Mouse (Mus musculus) cerebellum, adult 11-12 months (tissue): Measurements from ENCODE around the gene Nfasc.
A peak's percentile ranks its signal among the peaks of the same experiment; 100 is the strongest.

Experiments
- DNase-seq: peaks from one replicate; pipeline ENCODE4 v3.0.0; 2022

Gene Nfasc

DNA sequence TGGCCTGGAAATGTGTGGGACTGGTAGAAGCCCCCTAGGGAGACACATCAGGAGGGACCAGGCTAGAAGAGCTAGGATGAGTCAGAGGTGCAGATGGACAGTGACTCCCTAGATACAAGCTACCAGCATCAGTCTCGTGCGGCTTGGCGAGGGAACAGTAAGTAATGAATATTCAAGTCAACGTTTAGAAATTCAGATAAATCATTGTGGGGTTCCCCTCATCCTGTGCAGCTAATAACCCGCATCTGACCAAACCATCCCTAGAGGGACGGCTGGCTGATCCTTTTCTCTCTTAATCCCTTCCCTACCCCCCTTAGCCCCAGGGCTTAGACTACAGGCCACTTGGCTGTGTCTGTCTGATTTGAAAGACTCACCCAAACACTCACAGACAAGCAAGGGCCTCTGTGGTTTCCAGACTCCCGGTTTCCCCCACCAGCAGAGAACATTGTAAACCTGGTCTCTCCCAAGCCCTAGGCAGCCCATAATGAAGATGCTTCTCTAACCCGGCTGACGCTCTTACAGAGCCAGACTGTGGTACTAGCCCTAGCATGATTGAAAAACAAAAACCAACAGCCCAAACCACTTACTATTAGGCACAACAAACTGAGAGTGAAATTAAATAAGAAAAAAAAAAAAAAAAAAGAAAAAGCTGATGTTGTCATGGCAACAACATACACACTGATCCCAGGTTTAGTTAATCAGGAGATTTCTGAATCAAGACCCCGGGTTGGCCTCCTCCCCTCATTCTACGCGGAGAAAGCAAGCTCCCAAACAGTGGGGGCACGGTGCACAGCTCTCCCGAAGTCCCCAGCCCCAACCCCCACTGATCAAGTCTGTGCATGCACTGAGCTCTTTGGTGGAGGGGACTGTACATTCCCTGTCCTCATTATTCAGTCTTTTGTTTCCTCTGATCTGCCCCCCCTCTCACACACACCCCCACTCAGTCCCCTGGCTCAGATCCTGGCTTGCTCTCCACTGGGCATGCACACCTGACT is 159.5 kb downstream of the Nfasc start:
- DNase-seq, result no peak

GRCm38 (mm10) chr1:132580063-132580462 is 161.5 kb downstream of the Nfasc start:
- DNase-seq, result no peak

- DNase-seq, result peak; percentile 68
Observed at GRCm38 (mm10) chr1:132576845-132577244, 164.8 kb downstream of the Nfasc start.

GRCm38 (mm10) chr1:132572851-132573250 is 168.7 kb downstream of the Nfasc start:
- DNase-seq, result peak; percentile 64

- peak; percentile 40 for DNase-seq
Observed at GRCm38 (mm10) chr1:132571613-132572012, 170.0 kb downstream of the Nfasc start.

GRCm38 (mm10) chr1:132570906-132571305 is 170.7 kb downstream of the Nfasc start:
- no peak for DNase-seq

DNA sequence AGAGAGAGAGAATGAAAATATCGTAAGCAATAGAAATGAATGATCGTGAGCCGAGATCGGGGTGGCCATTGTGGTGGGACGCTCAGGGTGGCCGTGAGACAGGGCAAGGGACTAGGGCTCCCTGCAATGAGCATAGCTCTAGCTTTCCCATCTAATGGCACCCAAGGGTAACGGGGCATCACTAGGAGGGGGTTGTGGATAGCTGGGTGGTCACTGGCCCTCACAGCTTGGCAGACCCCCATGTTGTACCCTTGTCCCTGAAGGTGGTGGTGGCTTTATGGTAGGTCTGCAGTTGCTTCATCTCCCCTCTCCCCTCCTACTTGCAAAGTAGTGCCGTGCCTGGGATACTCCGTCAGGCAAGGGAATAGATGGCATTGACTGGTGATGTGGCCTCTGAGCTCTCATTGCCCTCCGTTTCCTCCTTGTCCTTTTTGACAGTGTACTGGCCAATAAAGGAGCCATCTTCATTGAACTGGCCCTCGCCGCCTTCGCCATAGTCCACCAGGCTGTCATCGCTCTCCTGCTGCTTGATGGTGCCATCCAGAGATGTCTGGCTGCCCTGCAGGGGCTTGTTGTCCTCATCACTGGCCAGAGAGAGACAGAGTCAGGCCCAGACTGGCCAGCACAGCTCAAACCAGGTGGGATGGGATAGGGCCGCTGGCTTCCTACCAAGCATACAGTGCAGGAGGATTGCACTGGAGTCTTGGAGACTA is 171.4 kb downstream of the Nfasc start:
- DNase-seq, result peak; percentile 76

DNA sequence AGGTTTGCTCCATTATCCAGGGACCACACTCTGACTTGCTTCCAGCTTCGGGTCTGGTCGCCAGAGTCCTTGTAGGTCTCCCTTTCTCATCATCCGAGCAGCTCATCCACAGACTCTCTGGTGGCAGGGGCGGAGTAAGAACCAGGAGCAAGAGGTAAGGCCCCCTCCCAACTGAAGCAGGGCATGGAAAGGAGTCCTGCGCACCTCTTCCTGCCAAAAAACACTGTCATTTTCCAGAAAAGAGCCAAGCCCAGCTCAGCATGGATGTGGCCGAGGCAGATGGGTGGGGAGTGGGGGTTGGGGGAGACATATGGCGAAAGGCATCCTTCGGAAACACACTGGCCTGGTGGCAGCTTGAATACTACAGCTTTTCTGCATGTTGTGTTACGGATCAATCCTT is 172.1 kb downstream of the Nfasc start:
- DNase-seq, result peak; percentile 95

- no peak for DNase-seq
Observed at GRCm38 (mm10) chr1:132567336-132568125, 174.1 kb downstream of the Nfasc start.

DNA sequence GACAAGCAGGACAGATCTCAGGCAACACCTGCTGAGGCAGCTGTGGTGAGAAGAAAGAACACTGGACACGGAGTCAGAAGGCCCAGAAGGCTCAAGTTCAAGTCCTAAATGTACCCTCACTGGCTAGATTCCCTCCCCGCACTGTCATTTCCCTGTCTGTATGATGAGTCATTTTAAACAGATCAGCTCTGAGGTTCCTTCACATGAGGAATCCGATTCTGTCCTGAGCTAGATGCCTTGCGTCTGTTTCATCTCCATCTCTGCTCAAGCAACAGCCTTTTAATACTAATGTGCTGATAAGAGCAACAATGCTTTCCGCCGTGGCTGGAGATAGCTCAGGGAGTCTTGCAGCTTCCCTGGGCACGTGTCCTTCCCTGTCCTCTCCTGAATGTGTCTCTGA is 175.8 kb downstream of the Nfasc start:
- DNase-seq, result no peak

DNA sequence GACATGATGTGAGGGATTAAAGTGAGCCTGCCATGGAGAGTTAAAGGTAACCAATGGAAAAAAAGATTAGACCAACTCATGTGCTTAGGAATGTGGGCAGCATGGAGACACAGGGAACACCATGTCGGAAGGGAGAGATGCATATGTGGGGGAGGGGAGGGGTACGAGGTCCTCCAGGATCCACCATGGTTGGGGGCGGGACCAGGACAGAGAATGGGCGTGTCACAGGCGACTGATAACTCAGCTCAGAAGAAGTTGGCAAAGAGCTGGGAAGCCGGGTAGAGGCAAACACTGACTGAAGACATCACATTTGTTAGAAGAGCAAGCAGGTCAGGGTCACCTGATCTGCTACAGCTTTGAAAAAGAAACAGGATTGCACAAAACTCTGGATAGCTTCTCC is 176.7 kb downstream of the Nfasc start:
- DNase-seq, result no peak

DNA sequence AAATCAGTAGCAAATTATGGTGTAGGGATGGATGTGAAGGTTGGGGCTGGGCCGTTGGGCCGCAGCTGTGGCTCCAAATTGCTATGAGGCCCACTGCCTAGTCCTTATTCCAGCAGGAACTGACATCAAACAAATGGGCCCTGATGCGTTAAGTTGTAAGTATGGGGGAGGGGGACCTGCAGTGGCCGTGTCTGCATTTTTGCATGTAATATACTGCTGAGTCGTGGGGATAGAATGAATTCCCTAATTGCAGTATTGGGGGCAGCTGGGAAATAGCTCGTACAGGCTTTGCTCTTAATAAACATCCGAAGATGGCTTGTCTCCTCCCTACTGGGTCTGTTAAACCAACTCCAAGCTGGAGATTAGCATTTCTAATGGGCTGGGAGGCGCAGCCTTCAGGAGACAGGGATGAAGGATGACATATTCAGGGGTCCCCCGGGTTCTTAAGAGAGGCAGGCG is 179.2 kb downstream of the Nfasc start:
- no peak for DNase-seq

DNA sequence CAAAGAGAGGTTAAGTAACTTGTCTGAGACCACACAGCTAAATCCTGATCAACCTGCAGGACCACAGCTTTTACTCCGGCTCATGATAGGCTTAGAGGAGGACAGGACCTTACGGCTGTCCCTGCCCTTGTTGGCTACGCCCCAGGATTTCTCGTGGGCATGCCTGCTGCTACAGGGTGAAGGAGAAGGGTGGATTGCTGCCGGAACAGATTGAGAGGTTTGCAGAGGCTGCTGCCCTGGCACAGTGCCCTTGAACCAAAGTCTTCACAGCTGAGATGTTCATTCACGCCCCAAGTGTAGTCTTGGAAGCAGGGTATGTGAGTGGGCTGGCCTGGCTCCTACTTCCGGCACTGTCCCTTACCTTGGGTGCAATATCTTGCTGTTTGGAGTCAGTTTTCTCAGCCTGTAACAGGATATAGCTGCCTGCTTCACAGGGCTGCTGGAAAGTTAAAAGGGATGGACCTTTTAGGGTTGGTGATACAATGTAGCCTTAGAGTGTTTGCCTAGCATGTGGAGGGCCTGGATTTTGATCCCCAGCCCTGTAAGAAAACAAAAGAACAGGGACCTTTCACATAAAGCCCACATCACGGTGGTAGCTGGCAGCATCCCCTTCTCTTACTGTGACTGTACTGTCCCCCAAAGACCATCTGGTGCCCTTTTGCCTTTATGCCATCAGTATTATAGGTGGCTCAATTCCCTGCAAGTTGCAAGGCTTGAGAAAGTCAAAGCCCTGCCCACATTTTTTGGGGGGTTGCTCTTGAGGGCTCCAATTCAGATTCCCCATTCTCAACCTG is 180.5 kb downstream of the Nfasc start:
- peak; percentile 77 for DNase-seq

GRCm38 (mm10) chr1:132559045-132559444 is 182.6 kb downstream of the Nfasc start:
- DNase-seq, result no peak

DNA sequence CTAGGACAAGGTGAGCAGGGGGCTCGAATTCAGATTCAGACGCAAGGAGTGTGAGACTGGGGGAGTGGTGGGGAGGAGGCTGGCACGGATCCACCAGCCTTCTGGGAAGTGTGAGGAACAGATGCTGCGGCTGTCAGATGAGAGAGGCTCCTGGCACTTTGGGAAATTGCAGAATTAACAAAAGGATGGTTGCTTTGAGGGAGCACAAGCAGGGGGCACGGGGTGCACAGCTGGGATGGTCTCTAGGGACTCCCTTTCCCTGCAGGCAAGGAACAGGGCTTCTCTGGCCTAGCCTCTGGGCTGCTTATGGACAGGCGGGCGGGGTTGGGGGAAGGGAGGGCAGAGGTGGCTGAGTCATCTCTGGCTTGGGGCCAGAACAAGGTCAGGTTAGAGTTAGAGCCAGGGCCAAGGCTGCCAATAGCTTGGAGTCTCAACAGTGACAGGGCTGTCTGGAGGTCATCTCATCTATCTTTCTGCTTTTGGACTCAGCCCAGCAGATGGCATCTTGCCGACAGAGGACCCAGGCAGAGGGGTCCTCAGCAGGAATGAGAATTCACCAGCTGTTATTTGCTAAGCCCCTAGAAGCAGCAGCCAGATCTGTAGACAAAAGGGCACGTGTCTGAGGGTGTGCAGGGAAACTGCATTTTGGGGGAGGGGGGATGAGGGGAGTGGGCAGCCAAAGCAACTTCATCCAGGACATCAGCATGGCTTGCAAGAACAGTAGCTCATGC is 183.5 kb downstream of the Nfasc start:
- no peak for DNase-seq

DNA sequence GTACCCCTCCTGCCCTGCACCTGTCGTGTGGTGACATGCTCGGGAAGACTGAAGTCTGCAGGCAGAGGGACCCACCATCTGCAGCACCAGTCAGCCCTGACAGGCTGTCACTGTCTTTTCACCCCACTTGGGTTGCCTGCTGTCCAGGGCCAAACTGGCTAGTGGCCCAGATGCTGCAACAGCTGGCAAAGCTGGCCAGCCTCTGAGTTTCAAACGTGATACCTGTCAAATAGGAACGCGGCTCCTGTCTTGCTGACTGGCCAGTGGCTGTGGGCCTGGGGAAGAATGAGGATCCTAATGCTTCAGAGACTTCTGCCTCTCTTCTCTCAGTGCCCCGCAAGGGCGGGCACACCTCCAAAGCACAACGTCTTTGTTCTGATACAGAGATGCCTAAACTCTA is 197.8 kb downstream of the Nfasc start:
- DNase-seq, result peak; percentile 68

DNA sequence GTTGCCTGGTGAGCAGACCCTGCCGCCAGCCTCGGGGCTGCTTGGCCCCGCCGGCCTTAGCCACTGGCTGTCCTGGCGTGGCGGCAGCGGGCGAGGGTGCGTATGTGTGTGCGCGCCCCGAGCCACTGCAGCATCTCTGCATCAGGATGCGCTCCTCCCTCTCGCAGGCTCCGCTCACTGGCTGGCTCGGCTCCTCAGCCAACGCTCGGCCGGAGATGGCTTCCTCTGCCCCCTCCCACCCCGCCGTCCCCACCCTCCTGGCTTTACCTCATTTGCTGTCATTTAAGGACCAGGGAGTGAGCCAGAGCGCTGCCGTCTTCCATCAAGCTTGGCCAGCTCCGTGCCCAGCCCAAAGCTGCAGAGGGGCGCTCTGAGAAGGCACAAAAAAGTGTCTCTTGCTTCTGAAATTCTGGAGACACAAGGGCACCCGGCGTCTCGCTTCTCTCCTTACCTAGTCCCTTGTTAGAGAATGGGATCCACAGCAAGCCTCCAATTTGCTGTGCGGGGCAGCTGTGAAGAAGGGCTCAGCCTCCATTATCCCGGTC is 198.8 kb downstream of the Nfasc start, which contains the start of gene Cntn2:
Gene Cntn2, minus strand, starts transcription at position 495 of the 545 bp plus-strand sequence.
- DNase-seq, result peak; percentile 90

DNA sequence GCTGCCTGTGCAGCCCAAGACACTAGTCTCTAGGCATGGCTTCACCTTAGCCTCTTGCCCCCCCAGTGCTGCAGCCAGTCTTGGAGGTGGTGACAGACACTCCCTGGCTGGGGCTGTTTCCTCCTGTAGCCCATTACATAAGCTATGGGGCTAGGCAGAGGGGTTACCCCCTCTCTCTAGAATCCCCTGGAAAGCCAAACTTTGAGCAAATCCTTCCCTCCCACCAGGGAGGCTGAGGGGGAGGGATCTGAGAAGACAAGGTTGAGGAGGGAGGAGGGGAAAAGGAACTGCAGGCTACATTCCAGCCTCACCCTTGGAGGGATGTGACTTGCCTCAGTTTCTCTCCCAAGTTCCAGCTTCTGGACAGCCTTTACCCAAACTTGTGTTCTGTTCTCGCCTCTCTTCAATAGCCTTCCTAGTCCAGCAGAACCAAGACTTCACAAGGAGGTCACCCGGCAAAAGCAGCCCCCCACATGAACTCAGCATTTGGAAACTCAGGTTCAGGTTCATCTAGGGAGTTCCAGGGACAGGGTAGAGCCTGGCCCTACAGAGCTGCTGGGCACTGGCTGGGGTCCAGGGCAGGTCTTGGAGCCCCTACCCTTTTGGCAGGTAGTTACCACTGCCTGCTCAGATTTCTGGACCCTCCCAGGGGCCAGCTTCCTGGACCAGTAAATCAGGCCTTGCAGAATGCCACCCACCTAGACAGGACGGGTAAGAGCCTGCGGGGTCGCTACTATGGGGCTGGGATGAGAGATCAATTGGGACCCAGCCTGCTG is 199.6 kb downstream of the Nfasc start:
- DNase-seq, result peak; percentile 74

DNA sequence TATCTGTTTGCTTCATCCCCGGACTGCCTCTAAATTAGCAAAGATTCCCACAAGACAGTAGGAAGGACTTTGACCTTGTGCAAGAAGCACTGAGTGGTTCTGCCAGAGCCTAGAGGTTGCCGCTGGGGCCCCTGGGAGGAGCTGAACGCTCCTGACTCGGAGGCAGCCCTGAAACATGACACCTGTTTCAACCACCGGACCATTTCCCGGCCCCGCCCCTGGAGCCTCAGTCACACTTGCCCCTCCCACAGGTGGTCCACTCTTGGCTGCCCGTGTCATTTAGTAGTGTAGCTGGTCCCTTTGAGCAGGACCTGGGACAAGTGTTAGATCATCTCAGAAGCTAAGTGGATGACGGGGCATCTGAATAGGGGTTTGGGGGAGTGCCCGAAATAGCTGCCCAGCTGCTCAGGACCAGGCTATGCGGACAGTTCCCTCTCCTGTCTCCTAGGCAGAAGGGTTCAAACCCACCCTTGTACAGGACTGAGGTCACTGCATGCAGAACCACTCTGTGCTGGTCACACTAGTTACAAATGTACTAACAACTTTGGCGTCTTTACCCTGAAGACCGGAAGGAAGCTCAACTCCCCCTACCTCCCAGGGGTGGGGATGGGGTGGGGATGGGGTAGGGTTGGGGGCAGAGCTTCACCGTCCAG is 200.3 kb downstream of the Nfasc start:
- peak; percentile 81 for DNase-seq

GRCm38 (mm10) chr1:132540701-132541100 is 200.9 kb downstream of the Nfasc start:
- DNase-seq, result peak; percentile 51
